Mouse (Mus musculus) cerebellum, adult 2 months (tissue): ENCODE results near the gene Ppp1r18.

ENCODE experiments used
- CTCF ChIP-seq: fragments of 200-500 bp; IDR thresholded peaks from 2 replicates; pipeline ENCODE4 v1.5.1; 2011; ENCODE audit warnings: low read depth, mild to moderate bottlenecking, control low read depth, low read length, moderate library complexity, borderline replicate concordance; ENCODE audit not compliant: insufficient read depth
- POLR2A ChIP-seq: fragments of 200-500 bp; IDR thresholded peaks from 2 replicates; pipeline ENCODE4 v1.6.1; 2011; ENCODE audit warnings: low read length, control low read depth, borderline replicate concordance; ENCODE audit not compliant: insufficient read depth

- no peak; the same call in 1 of the 2 replicates for TF ChIP-seq CTCF
- TF ChIP-seq POLR2A = no peak
Observed at GRCm38 (mm10) chr17:35824402-35824801, 41.0 kb upstream of the Ppp1r18 start.
